Mouse (Mus musculus) cortical plate, adult 2 months (tissue): Measurements from ENCODE around the gene Ccna2.
"Not testable (repeated sequence)": the region's sequence is repeated elsewhere in the genome, so short reads cannot be mapped to it uniquely, and the experiment has no call there.

Source experiments
- CTCF ChIP-seq: fragments of 200-500 bp; IDR thresholded peaks from 2 replicates; pipeline ENCODE4 v1.5.1; 2011; ENCODE audit warnings: mild to moderate bottlenecking, control low read depth, low read length; ENCODE audit not compliant: insufficient read depth; ENCODE audit errors: extremely low read depth
- POLR2A ChIP-seq: fragments of 200-500 bp; IDR thresholded peaks from 2 replicates; pipeline ENCODE4 v1.6.1; 2011; ENCODE audit warnings: mild to moderate bottlenecking, low read length, control low read depth; ENCODE audit not compliant: insufficient read depth; ENCODE audit errors: extremely low read depth

GRCm38 (mm10) chr3:36599773-36600172 lies 27.8 kb upstream of the Ccna2 start:
- not testable (repeated sequence) for TF ChIP-seq CTCF, POLR2A
